Mouse (Mus musculus) ES-E14 (cell line): Measurements from ENCODE around the gene 4930415O20Rik. TPM values are rescaled to one million over a fixed set of nuclear protein-coding genes. Genes with fewer than 3 reads are reported as not detected.

Experiments
- DNase-seq: peaks from one replicate; pipeline ENCODE4 v3.0.0-alpha.2; 2013; ENCODE audit warnings: low read depth, low spot score
- H3K27ac ChIP-seq: 2 replicates; pipeline ENCODE4 v1.5.1; 2012; ENCODE audit warnings: low read depth, mild to moderate bottlenecking, low read length, moderate library complexity, mixed read lengths; ENCODE audit not compliant: poor library complexity, insufficient read depth, severe bottlenecking
- H3K36me3 ChIP-seq: 2 replicates; pipeline ENCODE4 v1.6.1; 2012; ENCODE audit warnings: mild to moderate bottlenecking, low read length, moderate library complexity, mixed read lengths; ENCODE audit not compliant: control insufficient read depth, poor library complexity, insufficient read depth, severe bottlenecking
- H3K4me1 ChIP-seq, 2 experiments: fragments of 150-350 bp in 1 of 2; sonication (generic) in 1 of 2; 2 replicates each; pipeline ENCODE4 v1.6.1; 2012; ENCODE audit warnings: low read length in 2 of 2, mild to moderate bottlenecking in 1 of 2, mixed read lengths in 1 of 2; ENCODE audit not compliant: control insufficient read depth in 2 of 2, insufficient read depth in 2 of 2, poor library complexity in 1 of 2
- H3K4me3 ChIP-seq, 2 experiments: fragments of 150-350 bp in 1 of 2; sonication (generic) in 1 of 2; 2 replicates each; pipeline ENCODE4 v1.5.1; 2012; ENCODE audit warnings: low read length in 2 of 2, low read depth in 1 of 2, mild to moderate bottlenecking in 1 of 2, mixed read lengths in 1 of 2; ENCODE audit not compliant: insufficient read depth in 1 of 2, poor library complexity in 1 of 2, severe bottlenecking in 1 of 2
- H3K9ac ChIP-seq: 2 replicates; pipeline ENCODE4 v1.6.1; 2012; ENCODE audit warnings: low read depth, mild to moderate bottlenecking, low read length, mixed read lengths; ENCODE audit not compliant: poor library complexity, insufficient read depth, severe bottlenecking
- H3K9me3 ChIP-seq: fragments of 150-350 bp; sonication (generic); 2 replicates; pipeline ENCODE4 v1.6.1; 2012; ENCODE audit warnings: low read depth, mild to moderate bottlenecking, low read length; ENCODE audit not compliant: control insufficient read depth, insufficient read depth
- CHD2 ChIP-seq: IDR thresholded peaks from 2 replicates; pipeline ENCODE4 v1.6.1; 2014; ENCODE audit warnings: mild to moderate bottlenecking, low read depth, low read length, inconsistent platforms
- HCFC1 ChIP-seq: IDR thresholded peaks from 2 replicates; pipeline ENCODE4 v1.6.1; 2012; ENCODE audit warnings: low read length, inconsistent platforms, borderline replicate concordance; ENCODE audit not compliant: insufficient read depth
- MAFK ChIP-seq: IDR thresholded peaks from 2 replicates; pipeline ENCODE4 v1.6.1; 2014; ENCODE audit warnings: mild to moderate bottlenecking, low read depth, low read length, inconsistent platforms; ENCODE audit not compliant: insufficient read depth
- ZC3H11A ChIP-seq: IDR thresholded peaks from 2 replicates; pipeline ENCODE4 v1.6.1; 2012; ENCODE audit warnings: low read depth, mild to moderate bottlenecking, inconsistent platforms, low read length, borderline replicate concordance
- ZNF384 ChIP-seq: IDR thresholded peaks from 2 replicates; pipeline ENCODE4 v1.6.1; 2012; ENCODE audit warnings: low read depth, low read length, inconsistent platforms
- in situ Hi-C, 2 experiments: fragments of 600-800 bp; cut with MboI; formaldehyde crosslinking; loops; one replicate each; pipeline ENCODE4 v1.15.1; 2025; ENCODE audit warnings: low sequenced_read_pairs in 2 of 2, inconsistent platforms in 1 of 2; ENCODE audit not compliant: unreplicated experiment in 2 of 2
- total RNA-seq: library from RNA; depleted of rRNA; stranded (reverse); fragments of 300-350 nt; gene quantifications from 2 replicates; pipeline ENCODE4 v1.2.3, GENCODE M21; 2012

The 4930415O20Rik gene
- total RNA-seq, 1 experiment: not detected

GRCm38 (mm10) chr15:98629464-98629863 lies 58.7 kb downstream of the 4930415O20Rik start:
- H3K4me3 ChIP-seq: no peak overlapping the region
- no peak for DNase-seq
- no peaks in the 10 kb centered on the region for H3K36me3 ChIP-seq
- in situ Hi-C loops: no loop called here
- no peak overlapping the region for H3K27ac ChIP-seq
- H3K9ac ChIP-seq: no peak overlapping the region
- H3K4me1 ChIP-seq: peaks cover 7 to 45% of the 10 kb centered on the region in 2 experiments
- no peak for TF ChIP-seq HCFC1
- no peaks in the 10 kb centered on the region for H3K9me3 ChIP-seq

GRCm38 (mm10) chr15:98630540-98630939 lies 59.7 kb downstream of the 4930415O20Rik start, which contains the start of gene Cacnb3:
TSS of gene Cacnb3 (plus strand) at chr15:98630840.
- Histone ChIP-seq H3K9ac (peak within 1 kb of the TSS; percentile 48; the same call in 1 of the 2 replicates), H3K36me3 (no peaks in the 10 kb centered on the region), H3K27ac (no peak within 1 kb of the TSS; the same call in 1 of the 2 replicates), H3K4me1 (peaks cover 7 to 39% of the 10 kb centered on the region in 2 experiments), H3K4me3 (peak within 1 kb of the TSS; percentile 55 to 63), H3K9me3 (no peaks in the 10 kb centered on the region)
- DNase-seq: no peak
- in situ Hi-C loops: no loop called here
- TF ChIP-seq HCFC1 (no peak), CHD2 (no peak)

GRCm38 (mm10) chr15:98631493-98631892 lies 60.7 kb downstream of the 4930415O20Rik start:
- no peak for TF ChIP-seq MAFK
- peak; percentile 20; the same call in 1 of the 2 replicates for TF ChIP-seq ZC3H11A
- 0 out of 2 replicates have a peak, but pooled peaks have one; percentile 40 for TF ChIP-seq ZNF384
- peak; percentile 63; the same call in 1 of the 2 replicates for TF ChIP-seq HCFC1
- TF ChIP-seq CHD2: no peak
- Histone ChIP-seq H3K27ac (no peak overlapping the region; the same call in 1 of the 2 replicates), H3K9me3 (no peaks in the 10 kb centered on the region), H3K36me3 (no peaks in the 10 kb centered on the region), H3K9ac (peak overlapping the region; percentile 48; the same call in 1 of the 2 replicates), H3K4me3 (peak overlapping the region; percentile 55 to 63), H3K4me1 (peaks cover 7 to 42% of the 10 kb centered on the region in 2 experiments; a peak in 3 of 4 replicates)
- peak; percentile 97 for DNase-seq
- in situ Hi-C loops: no loop called here

GRCm38 (mm10) chr15:98632107-98632744 lies 61.4 kb downstream of the 4930415O20Rik start:
- Histone ChIP-seq H3K36me3 (no peaks in the 10 kb centered on the region), H3K27ac (no peak overlapping the region; the same call in 1 of the 2 replicates), H3K4me3 (peak overlapping the region; percentile 31 to 54), H3K9me3 (no peaks in the 10 kb centered on the region), H3K4me1 (peaks cover 8 to 46% of the 10 kb centered on the region in 2 experiments; a peak in 3 of 4 replicates), H3K9ac (peak overlapping the region; percentile 15; the same call in 1 of the 2 replicates)
- no peak for DNase-seq
- in situ Hi-C loops: no loop called here
- TF ChIP-seq MAFK (no peak), HCFC1 (no peak), ZNF384 (no peak), CHD2 (no peak), ZC3H11A (no peak)
